Mouse (Mus musculus) hindbrain, embryonic 10.5 days (tissue): ENCODE data around the gene Colgalt2. TPM values are rescaled to one million over a fixed set of nuclear protein-coding genes. Genes with fewer than 3 reads are reported as not detected.
A peak's percentile ranks its signal among the peaks of the same experiment; 100 is the strongest.

Experiments used
- DNase-seq: peaks from one replicate; pipeline ENCODE4 v3.0.0-alpha.2; 2017; ENCODE audit warnings: low spot score
- H3K27ac ChIP-seq: fragments of 300-500 bp; sonication (generic); 2 replicates; pipeline ENCODE4 v1.5.1; 2016; ENCODE audit warnings: mild to moderate bottlenecking, moderate library complexity
- H3K27me3 ChIP-seq: fragments of 300-500 bp; sonication (generic); 2 replicates; pipeline ENCODE4 v1.6.1; 2016; ENCODE audit warnings: mild to moderate bottlenecking; ENCODE audit not compliant: poor library complexity, insufficient read depth, severe bottlenecking
- H3K36me3 ChIP-seq: fragments of 300-500 bp; sonication (generic); 2 replicates; pipeline ENCODE4 v1.6.1; 2016; ENCODE audit warnings: mild to moderate bottlenecking, moderate library complexity
- H3K4me1 ChIP-seq: fragments of 300-500 bp; sonication (generic); replicated peaks from 2 replicates; pipeline ENCODE4 v1.6.1; 2016; ENCODE audit warnings: mild to moderate bottlenecking
- H3K4me3 ChIP-seq: fragments of 300-500 bp; sonication (generic); 2 replicates; pipeline ENCODE4 v1.5.1; 2016; ENCODE audit warnings: mild to moderate bottlenecking, moderate library complexity
- H3K9me3 ChIP-seq: fragments of 300-500 bp; sonication (generic); 2 replicates; pipeline ENCODE4 v1.6.1; 2016; ENCODE audit warnings: mild to moderate bottlenecking, moderate library complexity
- WGBS: fragments of 180-500 bp; shearing (Covaris S2); methylation state at CpG from one replicate; pipeline ENCODE4 v1.1.7; 2016; 5-methylcytosine and 5-hydroxymethylcytosine counted together
- polyA plus RNA-seq: library from polyadenylated mRNA; unstranded; fragments of >200 nt; fragmentation: Nextera tagmentation; extraction: Ambion mirVana; gene quantifications from 2 replicates; pipeline ENCODE4 v1.2.1, GENCODE M21; 2016

Gene Colgalt2
- polyA plus RNA-seq, 1 experiment from 2014 or later: 1.7 TPM

DNA sequence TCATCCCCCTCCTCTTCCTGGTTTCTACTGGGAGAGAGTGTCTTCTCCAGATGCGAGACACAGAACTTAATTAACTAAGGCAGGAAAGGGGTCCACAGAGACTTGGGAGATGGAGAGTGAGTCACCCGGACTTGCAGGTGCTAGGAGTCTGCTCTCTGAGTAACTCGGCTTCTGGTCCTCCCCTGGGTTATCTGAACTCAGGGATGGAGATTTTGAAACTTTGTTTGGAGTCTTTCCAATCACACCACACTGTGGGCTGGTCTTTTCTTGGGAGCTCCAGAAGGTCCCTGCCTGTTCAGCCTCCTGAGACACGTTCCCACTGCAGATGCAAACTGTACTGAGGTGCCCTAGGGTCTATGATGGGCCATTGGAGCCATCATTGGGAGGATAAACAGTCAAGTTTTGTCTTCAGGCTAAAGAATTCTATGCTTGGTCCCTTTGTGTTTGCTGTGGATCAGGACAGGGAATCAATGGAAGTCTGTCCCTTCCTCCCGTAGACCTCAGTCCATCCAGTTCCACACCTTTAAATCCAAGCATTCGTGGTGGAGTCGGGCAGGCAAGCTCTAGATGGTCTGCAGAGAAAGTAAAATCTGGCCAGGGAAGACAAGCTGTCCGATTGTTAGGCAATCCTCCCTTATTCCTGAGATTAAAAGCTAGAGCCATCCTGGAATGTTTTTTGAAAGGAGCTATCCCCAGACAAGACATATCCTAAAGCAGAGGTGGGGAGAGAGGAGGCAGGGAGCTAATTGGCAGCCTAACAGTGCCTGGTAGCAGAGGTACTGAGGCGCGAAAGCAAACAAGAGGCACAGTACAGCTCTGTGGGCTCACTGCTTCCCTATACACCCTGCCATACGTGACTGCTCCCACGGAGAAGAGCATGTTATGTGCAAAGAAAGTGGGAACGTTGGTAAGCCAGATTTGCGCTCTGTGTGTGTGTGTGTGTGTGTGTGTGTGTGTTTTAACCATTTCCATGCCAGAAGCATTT, 1.2 kb downstream of the Colgalt2 start:
- peaks cover 38% of the 10 kb centered on the region for H3K27me3 ChIP-seq
- H3K9me3 ChIP-seq: 0 out of 2 replicates have a peak, but pooled peaks cover 3% of the 10 kb centered on the region
- H3K36me3 ChIP-seq: no peaks in the 10 kb centered on the region
- peaks cover 20% of the 10 kb centered on the region for H3K4me1 ChIP-seq
- peak overlapping the region; percentile 87 for H3K27ac ChIP-seq
- peak overlapping the region; percentile 79 for H3K4me3 ChIP-seq
- DNase-seq: peak; percentile 7
- 20% methylated on average over 14 of the region's 14 CpGs for WGBS

DNA sequence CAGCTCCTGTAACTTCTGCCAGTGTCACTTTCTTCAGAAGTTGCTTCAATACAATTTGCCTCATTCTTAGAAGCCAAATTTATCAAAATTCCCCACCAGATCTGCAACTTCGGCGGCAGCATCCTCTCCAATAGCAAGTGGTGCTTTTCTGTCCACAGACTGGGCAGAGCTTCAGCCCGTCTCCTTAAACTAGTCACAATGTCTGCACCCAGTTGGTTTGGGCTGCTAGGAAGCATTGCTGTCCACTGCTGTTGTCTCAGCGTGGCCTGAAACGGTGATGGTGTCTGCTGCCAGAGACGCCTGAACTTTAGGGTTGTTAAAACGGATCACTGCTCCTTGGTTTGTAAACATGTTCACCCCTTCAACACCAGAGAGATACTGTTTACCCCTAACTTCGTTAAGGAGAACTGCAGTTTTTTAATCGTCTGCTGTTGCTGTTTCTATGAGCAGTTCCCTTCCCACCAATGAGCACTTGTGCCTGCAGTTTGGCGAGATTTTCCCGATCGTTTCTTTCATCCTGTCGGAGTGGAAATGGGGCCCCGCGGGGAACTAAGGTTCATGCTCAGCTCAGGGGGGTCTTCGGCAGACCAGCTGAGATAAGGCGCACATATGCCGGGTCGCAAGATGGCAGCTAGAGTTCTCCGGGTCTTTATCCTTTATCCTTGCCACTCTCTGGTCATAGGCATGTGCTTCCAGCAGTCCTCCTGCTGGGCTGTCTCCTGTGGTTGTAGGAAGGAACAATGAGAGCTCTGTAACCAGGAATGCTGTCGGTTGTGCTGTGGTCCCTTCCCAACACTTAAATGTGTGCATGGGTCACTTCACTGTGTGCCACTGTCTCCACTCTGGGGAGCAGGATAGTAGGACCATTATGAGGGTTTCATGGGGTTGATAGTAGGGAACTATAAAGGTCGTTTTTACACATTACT, 7.7 kb downstream of the Colgalt2 start:
- H3K4me3 ChIP-seq: no peak overlapping the region
- H3K36me3 ChIP-seq: no peaks in the 10 kb centered on the region
- no peaks in the 10 kb centered on the region; the same call in 1 of the 2 replicates for H3K27me3 ChIP-seq
- peak; percentile 27 for DNase-seq
- H3K27ac ChIP-seq: peak overlapping the region; percentile 59
- peaks cover 9% of the 10 kb centered on the region for H3K4me1 ChIP-seq
- H3K9me3 ChIP-seq: peaks cover 1% of the 10 kb centered on the region; the same call in 1 of the 2 replicates
- WGBS: 42% methylated on average over 22 of the region's 22 CpGs

DNA sequence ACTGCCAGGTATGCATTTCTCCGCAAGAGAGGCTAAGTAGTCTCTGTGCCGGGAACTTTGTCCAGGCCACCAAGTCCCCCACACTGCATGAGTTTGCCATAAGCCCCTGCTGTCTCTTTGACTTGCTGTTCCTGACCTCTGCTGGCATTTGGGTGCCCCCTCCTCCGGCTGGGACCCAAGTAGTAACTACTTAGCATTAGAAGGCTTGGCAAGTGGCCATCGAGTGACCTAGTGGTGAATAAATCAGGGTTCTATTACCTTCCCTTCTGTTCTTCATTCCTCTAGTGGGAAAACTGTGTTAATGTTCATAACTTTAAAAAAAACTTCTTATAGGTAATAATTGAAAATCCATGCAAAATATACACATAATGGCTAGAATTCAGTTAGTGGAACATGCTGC, 9.7 kb downstream of the Colgalt2 start:
- no peaks in the 10 kb centered on the region for H3K36me3 ChIP-seq
- no peaks in the 10 kb centered on the region for H3K27me3 ChIP-seq
- DNase-seq: no peak
- WGBS: 88% methylated on average over 4 of the region's 4 CpGs
- peaks cover 6% of the 10 kb centered on the region; the same call in 1 of the 2 replicates for H3K9me3 ChIP-seq
- peaks cover 9% of the 10 kb centered on the region for H3K4me1 ChIP-seq
- no peak overlapping the region for H3K27ac ChIP-seq
- H3K4me3 ChIP-seq: no peak overlapping the region

DNA sequence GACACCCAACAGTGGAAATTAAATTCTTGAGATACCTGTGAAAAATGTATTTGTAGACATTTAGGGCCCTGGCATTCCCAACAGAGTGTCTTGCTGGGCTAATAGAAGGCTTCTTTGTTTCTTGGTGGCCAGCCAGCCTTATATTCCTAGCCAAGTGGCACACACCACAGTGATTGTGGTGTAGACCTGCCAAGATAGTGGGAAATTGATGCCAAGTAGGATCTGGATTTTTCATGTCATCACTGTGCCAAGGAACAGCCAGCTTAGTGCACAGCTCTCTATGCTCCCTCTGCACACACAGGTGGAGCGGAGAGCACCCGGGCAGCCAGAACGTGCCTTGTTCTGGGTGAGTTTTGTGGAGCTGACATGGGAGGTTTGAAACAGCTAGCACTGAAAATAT, 11.0 kb downstream of the Colgalt2 start:
- no peaks in the 10 kb centered on the region for H3K27me3 ChIP-seq
- 94% methylated on average over 3 of the region's 3 CpGs for WGBS
- peaks cover 6% of the 10 kb centered on the region; the same call in 1 of the 2 replicates for H3K9me3 ChIP-seq
- no peak for DNase-seq
- peaks cover 9% of the 10 kb centered on the region for H3K4me1 ChIP-seq
- H3K27ac ChIP-seq: no peak overlapping the region
- H3K36me3 ChIP-seq: no peaks in the 10 kb centered on the region
- no peak overlapping the region for H3K4me3 ChIP-seq

DNA sequence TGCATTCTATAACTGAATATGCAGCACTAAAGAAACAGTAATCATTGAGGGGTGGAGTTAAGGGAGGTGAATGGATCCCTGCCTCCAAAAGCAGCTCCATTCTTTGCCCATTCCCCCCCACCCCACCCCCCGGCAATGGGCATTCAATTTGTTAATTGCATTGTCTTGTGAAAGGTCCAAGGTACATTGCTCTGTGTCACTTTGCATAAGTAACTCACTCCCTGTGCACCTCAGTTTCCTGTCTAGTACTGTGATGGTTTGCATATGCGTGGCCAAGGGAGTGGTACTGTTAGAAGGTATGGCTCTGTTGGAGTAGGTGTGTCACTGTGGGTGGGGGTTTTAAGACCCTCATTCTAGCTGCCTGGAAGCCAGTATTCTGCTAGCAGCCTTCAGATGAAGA, 13.5 kb downstream of the Colgalt2 start:
- no peak for DNase-seq
- H3K4me3 ChIP-seq: no peak overlapping the region
- WGBS: 96% methylated on average over 2 of the region's 2 CpGs
- no peaks in the 10 kb centered on the region for H3K27me3 ChIP-seq
- H3K27ac ChIP-seq: no peak overlapping the region
- peaks cover 6% of the 10 kb centered on the region; the same call in 1 of the 2 replicates for H3K9me3 ChIP-seq
- no peaks in the 10 kb centered on the region for H3K36me3 ChIP-seq
- H3K4me1 ChIP-seq: peaks cover 6% of the 10 kb centered on the region

DNA sequence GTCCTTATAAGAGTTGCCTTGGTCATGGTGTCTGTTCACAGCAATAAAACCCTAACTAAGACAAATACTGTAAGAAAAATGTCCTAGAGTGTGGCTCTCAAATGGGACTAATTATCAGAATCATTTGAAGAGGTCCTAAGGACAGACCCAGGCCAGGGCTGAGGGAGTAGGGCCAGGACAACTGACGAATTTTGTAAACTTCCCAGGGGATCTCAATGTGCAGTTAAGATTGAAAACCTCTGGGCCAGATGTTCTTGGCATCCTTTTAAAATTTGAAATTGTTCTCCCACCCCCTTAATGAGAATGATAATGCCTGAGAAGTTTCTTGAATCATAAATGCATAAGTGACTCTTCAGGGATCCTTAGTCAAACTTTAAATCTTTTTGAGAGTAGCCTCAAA, 14.3 kb downstream of the Colgalt2 start:
- Histone ChIP-seq H3K9me3 (peaks cover 6% of the 10 kb centered on the region; the same call in 1 of the 2 replicates), H3K36me3 (no peaks in the 10 kb centered on the region), H3K27ac (no peak overlapping the region), H3K27me3 (no peaks in the 10 kb centered on the region), H3K4me1 (peaks cover 6% of the 10 kb centered on the region), H3K4me3 (no peak overlapping the region)
- no peak for DNase-seq
- 71% methylated on average over 1 of the region's 1 CpGs for WGBS

DNA sequence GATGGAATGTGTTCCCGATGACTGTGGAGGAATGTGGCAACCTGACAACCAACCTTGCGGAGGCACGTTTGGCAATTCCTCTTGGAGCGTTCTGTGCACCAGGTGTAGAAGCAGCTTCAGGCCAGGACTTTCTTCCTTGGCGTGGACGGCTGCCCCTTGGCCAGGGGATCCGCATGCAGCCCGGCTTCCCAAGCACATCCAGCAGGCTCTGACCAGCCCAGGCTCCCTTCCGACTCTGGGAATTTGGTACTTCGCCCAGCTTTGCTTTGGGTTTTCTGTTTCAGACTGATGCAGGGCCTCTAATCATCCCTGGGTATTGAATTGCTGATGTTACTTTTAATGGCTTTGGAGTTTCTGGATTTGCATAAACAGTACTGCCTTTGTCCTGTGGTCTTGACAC, 14.8 kb downstream of the Colgalt2 start:
- Histone ChIP-seq H3K27ac (no peak overlapping the region), H3K4me3 (no peak overlapping the region), H3K9me3 (peaks cover 6% of the 10 kb centered on the region; the same call in 1 of the 2 replicates), H3K27me3 (no peaks in the 10 kb centered on the region), H3K4me1 (peaks cover 6% of the 10 kb centered on the region), H3K36me3 (no peaks in the 10 kb centered on the region)
- DNase-seq: no peak
- WGBS: 84% methylated on average over 10 of the region's 10 CpGs

DNA sequence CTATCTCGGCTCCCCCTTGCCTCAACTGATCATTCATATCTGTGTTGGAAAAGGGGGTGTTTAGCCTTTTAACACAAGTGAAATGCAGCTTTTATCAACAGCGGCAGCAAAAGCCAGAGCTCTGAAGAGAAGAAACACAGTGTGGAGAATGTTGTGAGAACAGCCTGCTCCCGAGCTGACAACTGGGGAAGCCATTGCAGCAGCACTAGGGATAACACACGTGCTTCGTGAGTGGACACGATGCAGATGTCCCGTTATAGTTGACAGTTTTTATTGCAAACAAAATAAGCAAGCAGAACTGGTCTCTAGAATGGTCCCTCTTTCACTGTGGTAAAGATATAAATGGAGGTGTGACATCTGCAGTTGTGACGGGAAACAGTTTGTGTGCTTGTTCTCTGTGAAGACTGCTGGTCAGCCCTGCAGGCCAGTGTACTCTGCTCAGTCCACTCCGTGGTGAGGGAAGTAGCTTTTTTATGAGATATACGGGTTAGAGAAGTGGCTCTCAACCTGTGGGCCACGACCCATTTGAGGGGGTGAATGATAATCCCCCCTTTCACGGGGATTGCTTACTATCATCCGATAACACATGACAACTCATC, 16.8 kb downstream of the Colgalt2 start:
- WGBS: 89% methylated on average over 13 of the region's 13 CpGs
- no peaks in the 10 kb centered on the region for H3K36me3 ChIP-seq
- no peak overlapping the region for H3K4me3 ChIP-seq
- peaks cover 6% of the 10 kb centered on the region; the same call in 1 of the 2 replicates for H3K9me3 ChIP-seq
- H3K27me3 ChIP-seq: no peaks in the 10 kb centered on the region
- H3K27ac ChIP-seq: no peak overlapping the region
- DNase-seq: no peak
- H3K4me1 ChIP-seq: peaks cover 6% of the 10 kb centered on the region

DNA sequence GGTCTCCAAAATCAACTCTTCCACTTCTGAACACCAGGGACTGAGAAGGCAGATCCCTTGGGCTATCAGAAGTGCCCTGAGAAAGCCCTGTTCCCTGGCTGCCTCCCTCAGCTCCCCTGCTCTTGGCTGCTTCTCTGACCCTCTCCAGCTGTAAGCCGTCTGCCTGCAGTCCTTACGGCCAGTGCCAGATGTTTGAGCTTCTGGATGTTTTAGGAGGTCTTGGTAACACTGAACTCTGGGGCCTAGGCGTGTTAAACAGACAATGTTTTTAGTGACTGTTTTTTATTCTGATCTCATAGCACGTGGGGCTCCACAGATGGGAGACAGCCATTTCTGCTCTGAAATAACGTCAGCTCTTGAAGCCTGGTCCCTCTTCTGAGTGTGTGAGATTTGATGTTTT, 18.0 kb downstream of the Colgalt2 start:
- Histone ChIP-seq H3K27me3 (no peaks in the 10 kb centered on the region), H3K4me3 (no peak overlapping the region), H3K36me3 (no peaks in the 10 kb centered on the region), H3K9me3 (peaks cover 2% of the 10 kb centered on the region; the same call in 1 of the 2 replicates), H3K27ac (peak overlapping the region; percentile 5; the same call in 1 of the 2 replicates), H3K4me1 (peaks cover 6% of the 10 kb centered on the region)
- WGBS: 43% methylated on average over 5 of the region's 5 CpGs
- no peak for DNase-seq

DNA sequence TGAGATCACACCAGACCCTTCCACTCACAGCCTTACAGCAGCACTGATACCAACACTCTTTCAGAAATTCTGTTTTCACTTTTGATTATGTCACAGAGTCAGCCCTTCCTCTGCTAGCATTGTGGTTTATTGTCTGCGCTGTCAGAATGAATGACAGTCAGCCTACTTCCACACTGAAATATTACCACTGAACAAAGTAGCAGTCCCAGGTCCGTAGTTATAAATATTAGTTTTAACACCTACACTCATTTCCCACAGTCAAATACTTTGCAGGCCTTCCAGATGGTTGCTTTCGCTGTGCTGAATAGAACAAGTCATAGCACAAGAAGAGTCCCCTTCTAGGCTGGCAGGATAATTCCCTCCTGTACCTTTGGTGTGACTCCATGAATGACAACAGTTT, 22.7 kb downstream of the Colgalt2 start:
- DNase-seq: no peak
- Histone ChIP-seq H3K9me3 (no peaks in the 10 kb centered on the region), H3K27ac (no peak overlapping the region), H3K4me1 (peaks cover 9% of the 10 kb centered on the region), H3K27me3 (no peaks in the 10 kb centered on the region), H3K36me3 (no peaks in the 10 kb centered on the region), H3K4me3 (no peak overlapping the region)
- 88% methylated on average over 3 of the region's 3 CpGs for WGBS

DNA sequence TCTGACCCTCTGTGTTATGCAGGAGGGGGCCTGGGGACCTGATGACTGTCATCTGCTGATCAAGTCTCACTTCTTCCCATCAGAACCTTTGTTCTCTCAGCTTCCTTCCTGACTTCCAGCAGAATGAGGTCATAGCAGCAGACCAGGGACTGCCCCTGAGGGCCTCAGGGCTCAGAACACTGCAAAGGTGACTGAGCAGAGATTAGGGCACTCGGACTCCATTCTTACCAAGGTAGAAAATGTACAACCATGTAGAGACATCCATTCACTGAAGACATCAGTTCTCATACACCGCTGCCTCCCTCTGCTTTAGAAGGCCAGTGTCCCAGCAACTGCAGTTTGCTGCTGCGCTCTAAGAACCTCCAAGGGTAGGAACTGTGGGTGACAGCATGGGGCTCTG, 23.4 kb downstream of the Colgalt2 start:
- DNase-seq: no peak

DNA sequence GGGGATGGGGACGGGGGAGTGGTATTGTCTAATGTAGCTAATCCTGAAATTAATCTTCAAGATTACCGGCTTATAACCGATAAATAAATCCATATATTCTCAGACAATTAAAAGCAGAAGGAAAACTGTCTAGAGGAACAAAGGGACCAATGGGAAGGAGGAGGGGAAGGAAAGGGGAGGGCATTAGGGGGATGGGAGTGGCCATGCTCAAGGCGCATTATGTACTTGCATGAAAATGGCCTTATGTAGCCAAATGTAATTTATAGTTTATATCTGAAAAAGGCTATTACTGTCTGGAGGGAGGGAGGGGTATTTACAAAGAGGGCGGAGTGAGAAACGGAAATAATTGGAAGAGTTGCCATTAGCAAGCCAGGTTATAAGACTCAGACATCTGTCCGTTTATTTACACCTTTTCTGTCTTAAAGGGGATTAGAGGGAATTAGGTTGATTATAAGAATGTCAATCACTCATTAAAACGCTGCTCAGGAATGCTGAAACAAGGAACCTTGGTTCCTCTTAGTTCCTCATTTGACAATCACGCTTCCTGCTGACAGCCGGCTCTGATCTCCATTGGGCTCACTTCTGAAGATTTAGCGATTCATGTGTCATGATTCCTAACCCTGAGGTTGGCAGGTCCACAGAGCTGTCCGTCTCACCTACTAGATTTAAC, 28.4 kb downstream of the Colgalt2 start:
- H3K27ac ChIP-seq: no peak overlapping the region
- no peaks in the 10 kb centered on the region for H3K36me3 ChIP-seq
- 81% methylated on average over 12 of the region's 12 CpGs for WGBS
- no peak overlapping the region for H3K4me3 ChIP-seq
- no peaks in the 10 kb centered on the region for H3K9me3 ChIP-seq
- 0 out of 2 replicates have a peak, but pooled peaks cover under 1% of the 10 kb centered on the region for H3K4me1 ChIP-seq
- DNase-seq: no peak
- no peaks in the 10 kb centered on the region for H3K27me3 ChIP-seq

More for the DNA sequence above, 23.4 kb downstream of the Colgalt2 start:
- no peaks in the 10 kb centered on the region for H3K27me3 ChIP-seq
- H3K27ac ChIP-seq: no peak overlapping the region
- H3K4me1 ChIP-seq: 0 out of 2 replicates have a peak, but pooled peaks cover 3% of the 10 kb centered on the region
- WGBS: 88% methylated on average over 3 of the region's 3 CpGs
- H3K9me3 ChIP-seq: no peaks in the 10 kb centered on the region
- H3K36me3 ChIP-seq: no peaks in the 10 kb centered on the region
- no peak overlapping the region for H3K4me3 ChIP-seq
